Mouse (Mus musculus) liver, postnatal 0 days (tissue): Measurements from ENCODE around the gene Prlh.

Experiments
- CTCF ChIP-seq: sonication (generic); IDR thresholded peaks from 2 replicates; pipeline ENCODE4 v1.5.1; 2016; ENCODE audit warnings: antibody characterized with exemption, low read depth
- EP300 ChIP-seq: IDR thresholded peaks from 2 replicates; pipeline ENCODE4 v1.6.1; 2016; ENCODE audit warnings: antibody characterized with exemption, low read depth, mild to moderate bottlenecking

DNA sequence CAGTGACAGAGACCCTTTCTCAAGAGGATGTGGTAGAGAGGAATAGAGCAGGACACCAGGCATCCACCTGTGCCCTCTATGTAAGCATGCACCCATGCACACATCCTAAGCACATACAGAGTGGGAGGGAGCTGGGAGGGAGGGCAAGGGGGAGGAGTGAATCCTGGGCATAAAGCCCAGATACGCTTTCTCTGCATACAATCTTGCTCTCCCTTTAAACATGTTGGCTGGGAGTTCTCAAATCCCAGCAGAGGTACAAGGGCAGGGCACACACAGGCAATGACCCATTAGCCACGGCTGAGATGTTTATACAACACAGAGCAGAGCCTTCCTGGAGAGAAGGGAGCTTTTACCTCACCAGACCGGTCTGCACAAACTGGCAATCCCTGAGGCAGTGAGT, 10.1 kb downstream of the Prlh start:
- TF ChIP-seq EP300 (no peak), CTCF (no peak)
